Mouse (Mus musculus): Measurements from ENCODE around the gene Prdx5.

DNA sequence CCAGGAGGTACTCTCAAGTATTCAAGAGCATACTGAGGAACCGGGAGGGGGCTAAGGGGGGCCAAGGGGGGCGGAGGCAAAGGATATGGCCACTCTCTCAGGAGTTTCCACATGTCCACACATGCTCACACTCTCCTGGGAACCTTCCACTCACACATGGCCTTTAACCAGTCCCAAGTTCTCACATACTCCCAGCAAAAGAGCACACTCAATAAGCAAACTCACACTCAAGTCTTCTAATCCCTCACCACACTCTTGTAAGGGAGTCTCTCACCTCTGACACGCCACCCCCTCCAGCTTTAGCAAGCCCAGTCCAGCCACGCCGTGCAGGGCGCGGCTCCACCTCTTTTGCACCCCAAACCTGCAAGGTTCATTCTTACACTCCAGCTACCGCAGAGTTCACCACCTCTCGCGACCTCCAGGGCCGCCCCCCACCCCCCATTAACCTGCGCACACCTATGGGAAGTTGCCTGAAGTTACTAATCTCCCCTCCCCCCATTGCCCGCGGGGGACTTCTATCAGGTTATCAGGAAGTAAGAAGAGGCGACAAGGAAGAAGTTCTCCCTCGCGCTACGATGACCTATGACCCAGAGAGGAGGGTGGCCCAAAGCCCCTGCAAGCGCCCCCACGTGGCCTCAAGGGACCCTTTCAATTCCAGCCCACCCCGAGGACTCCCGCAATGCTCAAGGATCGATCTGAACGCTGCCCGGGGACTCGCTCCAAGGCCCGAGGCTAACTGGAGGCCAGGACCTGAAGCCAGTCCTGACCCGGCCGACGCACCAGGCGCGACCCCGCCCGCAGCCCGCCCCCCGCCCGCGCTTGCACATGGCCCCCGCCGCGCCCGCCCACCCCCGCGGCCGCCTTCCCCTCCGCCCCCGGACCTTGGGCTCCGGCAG, 11.1 kb upstream of the Prdx5 start:
- TF ChIP-seq CTCF (IDR thresholded peaks at IDR 0.05; ENCODE audit: extremely low read depth, insufficient read length, insufficient replicate concordance, low read depth, low read length) (no peak), POLR2A (IDR thresholded peaks at IDR 0.05; ENCODE audit: low read depth, low read length) (no peak)

All from small intestine, adult 2 months (tissue).